In the genomic region with DNA sequence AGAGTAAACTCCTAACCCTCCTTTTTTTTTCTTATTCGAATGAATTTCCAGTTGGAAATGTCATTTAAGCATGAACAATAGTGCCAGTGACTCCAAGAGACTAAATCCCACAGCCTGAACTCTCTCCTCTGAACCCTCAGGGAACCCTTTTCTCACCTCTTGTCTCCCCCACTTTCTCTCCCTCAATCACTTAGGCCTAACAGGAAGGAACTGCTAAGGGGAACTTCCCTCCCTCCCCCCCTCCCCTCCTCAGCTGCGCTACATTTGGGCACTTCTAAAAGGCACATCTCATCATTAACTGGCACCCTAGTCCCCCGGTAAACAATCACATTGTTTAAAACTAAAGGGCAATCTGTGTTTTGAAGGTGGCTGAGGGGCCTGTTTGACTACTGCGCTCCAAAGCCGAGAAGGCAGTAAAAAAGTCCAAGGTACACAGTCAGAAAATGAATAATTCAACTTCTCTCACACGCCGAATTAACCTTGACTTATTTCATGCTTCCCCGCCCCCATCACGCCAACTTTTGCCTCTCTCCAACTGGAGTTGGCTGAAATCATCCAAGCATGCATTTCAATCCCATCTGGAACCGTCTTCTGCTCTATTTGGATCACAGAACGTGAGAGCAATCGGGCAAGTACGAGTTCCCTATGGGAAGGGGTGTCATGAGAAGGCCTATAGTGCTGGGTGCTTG, we compare ENCODE assay signal across 11 mouse cellular contexts.
DNase-seq lines count a peak whose midpoint lies in the region; ATAC-seq lines count a peak whose summit lies in the region.
"Had no signal": no experiment of that assay in that cellular context is flagged by ENCODE, and none has a peak within 500 bp of the region (broad histone marks: within the 10 kb centered on the region; RNA-seq: fewer than 3 reads in every experiment).

No protein-coding gene starts in this region.

- 41% methylated on average over 13 of the region's 13 CpGs for WGBS in intestine, embryonic 15.5 days

- H3K4me2 ChIP-seq in intestine, embryonic 15.5 days (replicated peaks): no peak overlapping the region
- H3K4me2 ChIP-seq: liver, embryonic 15.5 days had no signal

- no peaks in the 10 kb centered on the region for H3K36me3 ChIP-seq in intestine, embryonic 15.5 days
- H3K36me3 ChIP-seq: liver, embryonic 15.5 days had no signal

- H3K27ac ChIP-seq in intestine, embryonic 15.5 days: peak overlapping the region; percentile 61
- H3K27ac ChIP-seq: liver, embryonic 15.5 days had no signal

- H3K4me3 ChIP-seq in intestine, embryonic 15.5 days (replicated peaks): no peak overlapping the region
- H3K4me3 ChIP-seq: liver, embryonic 15.5 days had no signal

- peaks cover 10% of the 10 kb centered on the region; the same call in 1 of the 2 replicates for H3K4me1 ChIP-seq in intestine, embryonic 15.5 days (replicated peaks)
- H3K4me1 ChIP-seq: liver, embryonic 15.5 days had no signal

- H3K27me3 ChIP-seq in intestine, embryonic 15.5 days (replicated peaks): no peaks in the 10 kb centered on the region
- H3K27me3 ChIP-seq: liver, embryonic 15.5 days had no signal

- H3K9ac ChIP-seq in intestine, embryonic 15.5 days: no peak overlapping the region
- H3K9ac ChIP-seq: liver, embryonic 15.5 days had no signal

- no peaks in the 10 kb centered on the region for H3K9me3 ChIP-seq in intestine, embryonic 15.5 days
- H3K9me3 ChIP-seq: liver, embryonic 15.5 days had no signal

- peak; percentile 39 for DNase-seq in embryo, embryonic 11 days
- no peak for DNase-seq in embryo, embryonic 10 days (ENCODE audit: low spot score)
- peak; percentile 37 for DNase-seq in right cerebral cortex, postnatal 14 days
- DNase-seq in right cerebral cortex, postnatal 25 days: no peak
- peak; percentile 26 for DNase-seq in naive thymus-derived CD4-positive, alpha-beta T cell, adult 2 months (ENCODE audit: low read depth)
- DNase-seq in T-cell, adult 2 months (ENCODE audit: low spot score): no peak
- DNase-seq in spleen, postnatal 14 days (ENCODE audit: low spot score in 2 of 2): no peak
- DNase-seq: cerebellum, adult 11 months; heart, adult 18-20 months had no signal

- ATAC-seq in intestine, embryonic 15.5 days: peak; percentile 72

Comparison
In these comparisons a context has a peak if more than half of its experiments do, and no peak if none do; other contexts are left out.
1. DNase-seq: peak in embryo, embryonic 11 days (single experiment), right cerebral cortex, postnatal 14 days (single experiment) and naive thymus-derived CD4-positive, alpha-beta T cell, adult 2 months (single experiment); none in embryo, embryonic 10 days (single experiment), right cerebral cortex, postnatal 25 days (single experiment), T-cell, adult 2 months (single experiment) and spleen, postnatal 14 days (0 of 2).